In the genomic region with DNA sequence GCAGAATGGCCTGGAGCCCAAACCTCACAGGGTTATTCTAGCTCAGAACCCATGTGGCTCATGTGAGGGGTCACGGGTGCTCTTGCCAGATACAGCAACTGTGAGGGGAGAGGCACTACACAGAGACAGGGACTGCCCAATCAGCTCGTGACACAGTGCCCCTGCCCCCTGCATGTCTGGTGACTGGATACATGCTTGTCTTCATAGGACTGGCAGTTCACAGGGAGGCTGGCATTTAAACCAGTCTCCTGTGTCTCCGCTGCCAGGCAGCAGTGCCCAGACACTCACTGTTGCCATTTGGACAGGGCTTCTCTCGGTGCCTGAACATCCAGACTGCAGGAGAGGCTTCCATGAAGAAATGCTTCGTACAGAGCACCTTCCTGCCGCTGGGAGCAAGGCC, we compare ENCODE assay signal across 17 mouse cellular contexts. TPM values are rescaled to one million over a fixed set of nuclear protein-coding genes. Genes with fewer than 3 reads are reported as not detected.
DNase-seq lines count a peak whose midpoint lies in the region; ATAC-seq lines count a peak whose summit lies in the region.
"Had no signal": no experiment of that assay in that cellular context is flagged by ENCODE, and none has a peak within 500 bp of the region (broad histone marks: within the 10 kb centered on the region; RNA-seq: fewer than 3 reads in every experiment).

No protein-coding gene starts in this region.

- no peak overlapping the region for H3K9ac ChIP-seq in forebrain, embryonic 16.5 days (replicated peaks; ENCODE audit: low read depth, low read length)
- no peak overlapping the region for H3K9ac ChIP-seq in forebrain, embryonic 12.5 days
- H3K9ac ChIP-seq in hindbrain, embryonic 16.5 days (ENCODE audit: low read depth, low read length), result no peak overlapping the region
- H3K9ac ChIP-seq: embryonic facial prominence, embryonic 13.5 days; liver, embryonic 15.5 days had no signal

- no peak overlapping the region for H3K4me2 ChIP-seq in forebrain, embryonic 16.5 days (ENCODE audit: low read length)
- no peak overlapping the region for H3K4me2 ChIP-seq in forebrain, embryonic 12.5 days
- H3K4me2 ChIP-seq in hindbrain, embryonic 16.5 days (ENCODE audit: low read length), result no peak overlapping the region
- H3K4me2 ChIP-seq: embryonic facial prominence, embryonic 13.5 days; liver, embryonic 15.5 days had no signal

- H3K4me1 ChIP-seq in forebrain, embryonic 16.5 days (replicated peaks; ENCODE audit: control insufficient read depth, insufficient read depth, low read length), result peaks cover 35% of the 10 kb centered on the region
- H3K4me1 ChIP-seq in forebrain, embryonic 12.5 days, result peaks cover 4% of the 10 kb centered on the region; the same call in 1 of the 2 replicates
- no peaks in the 10 kb centered on the region for H3K4me1 ChIP-seq in megakaryocyte, embryonic 14.5 days
- H3K4me1 ChIP-seq in hindbrain, embryonic 16.5 days (ENCODE audit: control insufficient read depth, insufficient read depth, low read depth, low read length), result peaks cover 28% of the 10 kb centered on the region
- H3K4me1 ChIP-seq: liver, embryonic 15.5 days had no signal

- no peak overlapping the region for H3K27ac ChIP-seq in forebrain, embryonic 16.5 days (ENCODE audit: low read length)
- no peak overlapping the region for H3K27ac ChIP-seq in forebrain, embryonic 12.5 days
- peak overlapping the region; percentile 36; the same call in 1 of the 2 replicates for H3K27ac ChIP-seq in hindbrain, embryonic 16.5 days (ENCODE audit: low read depth, low read length)
- H3K27ac ChIP-seq: embryonic facial prominence, embryonic 13.5 days; liver, embryonic 15.5 days had no signal

- ATAC-seq in forebrain, embryonic 16.5 days, result peak; percentile 8; the same call in 1 of the 2 replicates
- no peak for ATAC-seq in forebrain, embryonic 12.5 days (ENCODE audit: low FRiP score)
- ATAC-seq in megakaryocyte, adult 5-6 weeks (ENCODE audit: poor library complexity, severe bottlenecking), result no peak
- ATAC-seq in hindbrain, embryonic 16.5 days, result peak; percentile 41; the same call in 1 of the 2 replicates

- DNase-seq in cerebellum, postnatal 10 days, result peak; percentile 72 to 77
- DNase-seq in adrenal gland, postnatal 36 days, result no peak
- no peak for DNase-seq in ovary, adult 18-20 months (ENCODE audit: low spot score)
- DNase-seq: adrenal gland, adult 2 months; heart, postnatal 4 days; kidney, adult 8-10 months had no signal

- no peak overlapping the region for H3K4me3 ChIP-seq in forebrain, embryonic 16.5 days (replicated peaks; ENCODE audit: low read length)
- no peak overlapping the region for H3K4me3 ChIP-seq in forebrain, embryonic 12.5 days (replicated peaks)
- H3K4me3 ChIP-seq in megakaryocyte, embryonic 14.5 days (replicated peaks), result peak overlapping the region; percentile 64
- no peak overlapping the region for H3K4me3 ChIP-seq in hindbrain, embryonic 16.5 days (ENCODE audit: low read length)
- H3K4me3 ChIP-seq: embryonic facial prominence, embryonic 13.5 days; liver, embryonic 15.5 days had no signal

- 0 out of 2 replicates have a peak, but pooled peaks cover under 1% of the 10 kb centered on the region for H3K36me3 ChIP-seq in forebrain, embryonic 16.5 days (ENCODE audit: control insufficient read depth, insufficient read depth)
- no peaks in the 10 kb centered on the region for H3K36me3 ChIP-seq in forebrain, embryonic 12.5 days (replicated peaks)
- no peaks in the 10 kb centered on the region for H3K36me3 ChIP-seq in megakaryocyte, embryonic 14.5 days (replicated peaks; ENCODE audit: low read length)
- H3K36me3 ChIP-seq in hindbrain, embryonic 16.5 days (ENCODE audit: control insufficient read depth, insufficient read depth, low read length), result no peaks in the 10 kb centered on the region
- H3K36me3 ChIP-seq: embryonic facial prominence, embryonic 13.5 days; liver, embryonic 15.5 days had no signal

- H3K27me3 ChIP-seq in forebrain, embryonic 16.5 days (replicated peaks; ENCODE audit: control insufficient read depth, insufficient read depth, low read length), result no peaks in the 10 kb centered on the region
- H3K27me3 ChIP-seq in forebrain, embryonic 12.5 days, result no peaks in the 10 kb centered on the region
- H3K27me3 ChIP-seq in megakaryocyte, embryonic 14.5 days (replicated peaks), result no peaks in the 10 kb centered on the region
- no peaks in the 10 kb centered on the region for H3K27me3 ChIP-seq in hindbrain, embryonic 16.5 days (replicated peaks; ENCODE audit: control insufficient read depth, insufficient read depth, low read length)
- H3K27me3 ChIP-seq: embryonic facial prominence, embryonic 13.5 days; liver, embryonic 15.5 days had no signal

- 48% methylated on average over 6 of the region's 6 CpGs for WGBS in forebrain, embryonic 16.5 days
- WGBS in forebrain, embryonic 12.5 days, result 62% methylated on average over 6 of the region's 6 CpGs
- 40% methylated on average over 6 of the region's 6 CpGs for WGBS in hindbrain, embryonic 16.5 days

- no peaks in the 10 kb centered on the region for H3K9me3 ChIP-seq in forebrain, embryonic 16.5 days (ENCODE audit: control insufficient read depth, low read length)
- H3K9me3 ChIP-seq in forebrain, embryonic 12.5 days, result no peaks in the 10 kb centered on the region
- peaks cover 45% of the 10 kb centered on the region for H3K9me3 ChIP-seq in megakaryocyte, embryonic 14.5 days
- no peaks in the 10 kb centered on the region for H3K9me3 ChIP-seq in hindbrain, embryonic 16.5 days (ENCODE audit: control insufficient read depth, low read length)
- H3K9me3 ChIP-seq: embryonic facial prominence, embryonic 13.5 days; liver, embryonic 15.5 days had no signal

RNA-seq across cellular contexts. Expression of a gene that starts 11.7 kb away (rescaled TPM):
- polyA plus RNA-seq in forebrain, embryonic 16.5 days (2015; fragmentation: Nextera tagmentation; extraction: Ambion mirVana), result not detected in 2 replicates
- not detected in 2 replicates for polyA plus RNA-seq in forebrain, embryonic 12.5 days (2016; fragmentation: Nextera tagmentation; extraction: Ambion mirVana)
- not detected in 2 replicates for polyA plus RNA-seq in megakaryocyte, embryonic 14.5 days (2012; ENCODE audit: insufficient read depth, low replicate concordance)
- not detected in 2 replicates for total RNA-seq in megakaryocyte, adult 5-6 weeks (2015)
- not detected in 2 replicates for total RNA-seq in megakaryocyte, adult 5-6 weeks (2017)
- polyA plus RNA-seq in hindbrain, embryonic 16.5 days (2015; fragmentation: Nextera tagmentation; extraction: Ambion mirVana), result not detected in 2 replicates
- total RNA-seq in adrenal gland, postnatal 36 days (2021), result not detected
- total RNA-seq: adrenal gland, adult 2 months; heart, postnatal 4 days; layer of hippocampus, adult 8-10 months; left cerebral cortex, postnatal 36 days had no signal
- polyA plus RNA-seq: adrenal gland, adult 2 months; embryonic facial prominence, embryonic 13.5 days; forebrain, embryonic 11.5 days; liver, embryonic 15.5 days; neural tube, embryonic 11.5 days had no signal

Comparison
In these comparisons a context has a peak if more than half of its experiments do, and no peak if none do; other contexts are left out.
1. ATAC-seq: peak in forebrain, embryonic 16.5 days (single experiment) and hindbrain, embryonic 16.5 days (single experiment); none in forebrain, embryonic 12.5 days (single experiment) and megakaryocyte, adult 5-6 weeks (single experiment).
2. DNase-seq: peak in cerebellum, postnatal 10 days (2 of 2); none in adrenal gland, postnatal 36 days (0 of 2) and ovary, adult 18-20 months (single experiment).